ENCODE assay signal across 9 mouse cellular contexts in the genomic region with DNA sequence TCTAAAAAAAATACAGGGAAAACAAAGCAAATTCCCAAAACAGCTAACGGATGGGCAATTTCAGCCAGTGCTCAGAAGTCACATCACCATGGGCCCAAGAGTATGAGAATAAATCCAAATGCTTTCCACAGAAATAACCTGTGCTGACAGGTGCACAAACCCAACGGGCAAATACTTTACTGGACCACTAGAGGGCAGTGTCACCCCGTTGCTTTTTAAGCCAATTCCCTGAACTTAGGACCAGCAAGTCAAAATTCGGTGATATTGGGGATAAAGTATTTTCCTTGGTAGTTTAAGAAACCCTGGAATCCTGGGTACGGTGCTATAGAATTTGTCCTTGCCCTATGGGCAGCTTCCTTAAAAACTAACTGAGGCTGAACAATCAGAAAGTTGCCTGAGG. TPM values are rescaled to one million over a fixed set of nuclear protein-coding genes. Genes with fewer than 3 reads are reported as not detected.
DNase-seq lines count a peak whose midpoint lies in the region; ATAC-seq and TF ChIP-seq lines count a peak whose summit lies in the region.
"Had no signal": no experiment of that assay in that cellular context is flagged by ENCODE, and none has a peak within 500 bp of the region (broad histone marks: within the 10 kb centered on the region; RNA-seq: fewer than 3 reads in every experiment).

No protein-coding gene starts in this region.

- H3K79me3 ChIP-seq in C2C12 (ENCODE audit: low read depth): no peaks in the 10 kb centered on the region

- H3ac ChIP-seq in C2C12 (ENCODE audit: control insufficient read depth, insufficient read length, low read depth): no peak overlapping the region

- no peak overlapping the region for H3K9ac ChIP-seq in forebrain, postnatal 0 days
- no peak overlapping the region for H3K9ac ChIP-seq in forebrain, embryonic 12.5 days
- no peak overlapping the region for H3K9ac ChIP-seq in midbrain, embryonic 14.5 days (replicated peaks; ENCODE audit: low read length)
- H3K9ac ChIP-seq: limb, embryonic 13.5 days had no signal

- no peak for TF ChIP-seq POLR2A in brain, embryonic 14.5 days (IDR thresholded peaks at IDR 0.05; ENCODE audit: borderline replicate concordance, extremely low read depth, insufficient read depth, insufficient read length, poor library complexity, severe bottlenecking)

- DNase-seq in forebrain, postnatal 0 days: peak; percentile 83
- peak; percentile 89 for DNase-seq in brain, embryonic 14.5 days (ENCODE audit: low read depth)
- peak; percentile 80 for DNase-seq in forelimb bud, embryonic 11.5 days (ENCODE audit: low read depth, low spot score)
- peak; percentile 79 to 82 for DNase-seq in layer of hippocampus, postnatal 10 days (ENCODE audit: low spot score in 2 of 2)
- peak; percentile 89 for DNase-seq in midbrain, embryonic 14.5 days
- peak; percentile 82 for DNase-seq in splenic B cell, adult 2 months (ENCODE audit: low read depth, low spot score)

- no peaks in the 10 kb centered on the region for H3K9me3 ChIP-seq in forebrain, postnatal 0 days (ENCODE audit: low read length)
- no peaks in the 10 kb centered on the region for H3K9me3 ChIP-seq in forebrain, embryonic 12.5 days
- no peaks in the 10 kb centered on the region for H3K9me3 ChIP-seq in midbrain, embryonic 14.5 days (ENCODE audit: control insufficient read depth, low read length)
- H3K9me3 ChIP-seq: limb, embryonic 13.5 days had no signal

- peak; percentile 96 for TF ChIP-seq CTCF in forebrain, postnatal 0 days (IDR thresholded peaks at IDR 0.05; ENCODE audit: low read depth)
- TF ChIP-seq CTCF in C2C12 (IDR thresholded peaks at IDR 0.05; ENCODE audit: control insufficient read depth, insufficient read depth, insufficient read length): peak; percentile 65
- TF ChIP-seq CTCF in brain, embryonic 14.5 days (IDR thresholded peaks at IDR 0.05; ENCODE audit: borderline replicate concordance, extremely low read depth, insufficient read depth, insufficient read length): peak; percentile 89

- no peak overlapping the region for H3K4me3 ChIP-seq in forebrain, postnatal 0 days (ENCODE audit: low read depth, low read length)
- no peak overlapping the region for H3K4me3 ChIP-seq in forebrain, embryonic 12.5 days (replicated peaks)
- H3K4me3 ChIP-seq in C2C12 (ENCODE audit: insufficient read depth, poor library complexity, severe bottlenecking): no peak overlapping the region
- no peak overlapping the region for H3K4me3 ChIP-seq in midbrain, embryonic 14.5 days (replicated peaks; ENCODE audit: low read depth, low read length)
- H3K4me3 ChIP-seq: limb, embryonic 13.5 days had no signal

- no peaks in the 10 kb centered on the region for H3K4me1 ChIP-seq in forebrain, postnatal 0 days (ENCODE audit: insufficient read depth)
- peaks cover 11% of the 10 kb centered on the region; the same call in 1 of the 2 replicates for H3K4me1 ChIP-seq in forebrain, embryonic 12.5 days
- no peaks in the 10 kb centered on the region for H3K4me1 ChIP-seq in midbrain, embryonic 14.5 days (ENCODE audit: control insufficient read depth, insufficient read depth, low read length)

- ATAC-seq in forebrain, postnatal 0 days: no peak
- ATAC-seq in forebrain, embryonic 12.5 days (ENCODE audit: low FRiP score): no peak
- ATAC-seq in midbrain, embryonic 14.5 days (ENCODE audit: low FRiP score, low TSS enrichment): no peak

- H3K79me2 ChIP-seq in C2C12 (ENCODE audit: control insufficient read depth, insufficient read depth): peaks cover 11% of the 10 kb centered on the region

- 12% methylated on average over 5 of the region's 5 CpGs for WGBS in forebrain, postnatal 0 days
- WGBS in forebrain, embryonic 12.5 days: 18% methylated on average over 5 of the region's 5 CpGs
- 16% methylated on average over 5 of the region's 5 CpGs for WGBS in midbrain, embryonic 14.5 days

- no peak overlapping the region for H3K4me2 ChIP-seq in forebrain, postnatal 0 days (ENCODE audit: low read depth)
- no peak overlapping the region for H3K4me2 ChIP-seq in forebrain, embryonic 12.5 days
- H3K4me2 ChIP-seq in midbrain, embryonic 14.5 days (ENCODE audit: low read length): no peak overlapping the region
- H3K4me2 ChIP-seq: limb, embryonic 13.5 days had no signal

- H3K27ac ChIP-seq in forebrain, postnatal 0 days (ENCODE audit: low read depth, low read length): no peak overlapping the region
- H3K27ac ChIP-seq in forebrain, embryonic 12.5 days: no peak overlapping the region
- H3K27ac ChIP-seq in midbrain, embryonic 14.5 days (replicated peaks; ENCODE audit: low read depth, low read length): no peak overlapping the region
- H3K27ac ChIP-seq: limb, embryonic 13.5 days had no signal

- peaks cover 12% of the 10 kb centered on the region; the same call in 1 of the 2 replicates for H3K36me3 ChIP-seq in forebrain, postnatal 0 days (ENCODE audit: insufficient read depth)
- H3K36me3 ChIP-seq in forebrain, embryonic 12.5 days (replicated peaks): peaks cover 28% of the 10 kb centered on the region
- peaks cover 26% of the 10 kb centered on the region for H3K36me3 ChIP-seq in C2C12 (ENCODE audit: control insufficient read depth, insufficient read depth)
- peaks cover 18% of the 10 kb centered on the region for H3K36me3 ChIP-seq in midbrain, embryonic 14.5 days (ENCODE audit: control insufficient read depth, insufficient read depth, low read length)
- H3K36me3 ChIP-seq in splenic B cell, adult 2 months (ENCODE audit: control insufficient read depth, insufficient read depth, low read length, poor library complexity, severe bottlenecking): no peaks in the 10 kb centered on the region

- H3K27me3 ChIP-seq in forebrain, postnatal 0 days (ENCODE audit: insufficient read depth, low read length): no peaks in the 10 kb centered on the region
- H3K27me3 ChIP-seq in forebrain, embryonic 12.5 days: no peaks in the 10 kb centered on the region
- no peaks in the 10 kb centered on the region for H3K27me3 ChIP-seq in C2C12 (ENCODE audit: control insufficient read depth, insufficient read depth, insufficient read length)
- no peaks in the 10 kb centered on the region for H3K27me3 ChIP-seq in midbrain, embryonic 14.5 days (ENCODE audit: control insufficient read depth, insufficient read depth, low read length)
- no peaks in the 10 kb centered on the region for H3K27me3 ChIP-seq in splenic B cell, adult 2 months (ENCODE audit: control insufficient read depth, insufficient read depth, low read length, poor library complexity, severe bottlenecking)
- H3K27me3 ChIP-seq: limb, embryonic 13.5 days had no signal

TF ChIP-seq in C2C12, 6 proteins besides CTCF, POLR2A, EP300 and RAD21:
- TF ChIP-seq FOSL1 (IDR thresholded peaks at IDR 0.05; ENCODE audit: insufficient read depth, low read length, poor library complexity, severe bottlenecking) (no peak), MAX (IDR thresholded peaks at IDR 0.05) (no peak), MYOD1 (IDR thresholded peaks at IDR 0.05; ENCODE audit: control insufficient read depth, insufficient read length, low read depth) (peak; percentile 30), USF1 (IDR thresholded peaks at IDR 0.05; ENCODE audit: low read depth) (no peak), CEBPB (IDR thresholded peaks at IDR 0.05; ENCODE audit: low read depth) (no peak), MYOG (IDR thresholded peaks at IDR 0.05; ENCODE audit: control insufficient read depth, extremely low read depth, insufficient read length) (no peak)
TF ChIP-seq in C2C12: peak in this region for 1.

RNA-seq across cellular contexts. Expression of gene Kremen1, which starts 29.3 kb away (rescaled TPM):
- total RNA-seq in forebrain, postnatal 0 days (2014; rRNA removed): 7.5 and 9.7 TPM in 2 replicates
- polyA plus RNA-seq in forebrain, postnatal 0 days (2015; fragmentation: Nextera tagmentation; extraction: Ambion mirVana): 2.3 and 2.9 TPM in 2 replicates
- polyA plus RNA-seq in forebrain, embryonic 12.5 days (2016; fragmentation: Nextera tagmentation; extraction: Ambion mirVana): 11.9 and 12.0 TPM in 2 replicates
- polyA plus RNA-seq in C2C12 (2012; fragmentation: generic; extraction: Trizol): 43.5 TPM
- 9.2 and 11.4 TPM in 2 replicates for polyA plus RNA-seq in brain, embryonic 14.5 days (2012; rRNA removed)
- total RNA-seq in layer of hippocampus, postnatal 10 days (2021): 10 to 100 TPM; 10.8 to 11.0 TPM
- polyA plus RNA-seq in midbrain, embryonic 14.5 days (2014; fragmentation: Nextera tagmentation; extraction: Ambion mirVana): 3.5 and 3.8 TPM in 2 replicates
